Mouse (Mus musculus) neutrophil, adult 59 days (primary cell): ENCODE measurements around the gene Ppan. TPM values are rescaled to one million over a fixed set of nuclear protein-coding genes. Genes with fewer than 3 reads are reported as not detected.

ENCODE experiments used
- total RNA-seq, 2 experiments: library from RNA; stranded (reverse); gene quantifications; 1 replicate in 1 of 2; 2 replicates in 1 of 2; pipeline ENCODE4 v1.2.4; 2023

The Ppan gene
- total RNA-seq, result 10 to 100 TPM; 25.9 to 32.1 TPM

GRCm38 (mm10) chr9:20887704-20888385, at the start of gene Ppan:
Ppan (plus strand) TSS chr9:20888175.

GRCm38 (mm10) chr9:20868448-20869001, 19.4 kb upstream of the Ppan start, which contains the start of gene A230050P20Rik:
A230050P20Rik (plus strand) TSS chr9:20868642.

GRCm38 (mm10) chr9:20879097-20879792, 8.7 kb upstream of the Ppan start, which contains the start of gene Angptl6:
Angptl6 (minus strand) TSS chr9:20879727.

GRCm38 (mm10) chr9:20898511-20899073, 10.6 kb downstream of the Ppan start, which contains the start of gene Eif3g:
Eif3g (minus strand) TSS chr9:20898623.

Other genes with a start within 250 kb of the Ppan start
- gene Ubl5, start 245.3 kb upstream of the Ppan start, total RNA-seq, result 100 to 1,000 TPM; 326 to 350 TPM
- 10 to 100 TPM; 25.3 to 33.1 TPM for gene Fbxl12, start 243.4 kb upstream of the Ppan start, total RNA-seq
- 1 to 10 TPM; 8.1 to 9.1 TPM for gene Pin1, start 236.1 kb upstream of the Ppan start, total RNA-seq
- gene Olfm2, start 141.8 kb upstream of the Ppan start, total RNA-seq, result not detected
- 1 to 10 TPM in 1 of 2 experiments, under 1 TPM in 1; 0.60 to 1.1 TPM for gene Col5a3, start 73.1 kb upstream of the Ppan start, total RNA-seq
- not detected for gene Rdh8, start 69.7 kb upstream of the Ppan start, total RNA-seq
- 1 to 10 TPM; 5.6 to 6.5 TPM for gene A230050P20Rik, start 19.5 kb upstream of the Ppan start, total RNA-seq
- gene Angptl6, start 8.4 kb upstream of the Ppan start, total RNA-seq, result 1 to 10 TPM in 1 of 2 experiments, under 1 TPM in 1; 0.22 to 1.0 TPM
- 10 to 100 TPM; 74.2 to 83.2 TPM for gene Eif3g, start 10.4 kb downstream of the Ppan start, total RNA-seq
- gene Dnmt1, start 71.7 kb downstream of the Ppan start, total RNA-seq, result 100 to 1,000 TPM; 108 to 111 TPM
- gene S1pr2, start 88.6 kb downstream of the Ppan start, total RNA-seq, result 1 to 10 TPM; 5.7 to 7.9 TPM
- gene Mrpl4, start 114.6 kb downstream of the Ppan start, total RNA-seq, result 10 to 100 TPM; 31.9 to 42.1 TPM
- 10 to 100 TPM; 16.2 to 16.3 TPM for gene Icam1, start 127.8 kb downstream of the Ppan start, total RNA-seq
- gene Icam4, start 141.2 kb downstream of the Ppan start, total RNA-seq, result 1 to 10 TPM; 2.4 to 4.5 TPM
- not detected for gene Icam5, start 143.9 kb downstream of the Ppan start, total RNA-seq
- not detected for gene Zglp1, start 178.9 kb downstream of the Ppan start, total RNA-seq
- gene Gm49373, start 184.9 kb downstream of the Ppan start, total RNA-seq, result under 1 TPM; 0.22 to 0.29 TPM
- 1 to 10 TPM; 6.5 to 6.9 TPM for gene Fdx1l, start 185.4 kb downstream of the Ppan start, total RNA-seq
- gene Gm38431, start 203.8 kb downstream of the Ppan start, total RNA-seq, result 1 to 10 TPM; 1.5 to 2.5 TPM
- 10 to 100 TPM; 49.1 to 62.5 TPM for gene Raver1, start 203.8 kb downstream of the Ppan start, total RNA-seq
- gene Tyk2, start 243.1 kb downstream of the Ppan start, total RNA-seq, result 10 to 100 TPM; 40.0 to 51.1 TPM